In the genomic region with DNA sequence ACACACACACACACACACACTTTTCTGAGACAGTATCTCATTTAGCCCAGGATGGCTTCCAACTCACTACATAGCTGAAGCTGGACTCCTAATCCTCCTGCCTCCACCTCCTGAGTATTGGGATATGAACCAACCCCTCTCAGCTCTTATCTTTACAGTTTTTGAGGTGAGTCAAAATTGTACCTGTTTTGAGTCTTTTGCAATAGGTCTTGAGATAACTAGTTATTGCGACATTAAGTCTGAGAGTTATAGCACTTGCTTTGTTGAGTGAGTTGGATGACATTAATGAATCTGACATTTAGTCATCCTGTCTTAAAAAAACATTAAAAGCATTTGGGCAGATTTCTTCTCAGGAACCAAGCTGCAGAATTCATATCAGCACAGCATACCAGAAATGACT, we compare ENCODE assay signal across 14 mouse cellular contexts.
"Had no signal": no experiment of that assay in that cellular context is flagged by ENCODE, and none has a peak within 500 bp of the region (broad histone marks: within the 10 kb centered on the region; RNA-seq: fewer than 3 reads in every experiment).

No protein-coding gene starts in this region.

- H3K4me1 ChIP-seq: midbrain, embryonic 10.5 days; neural tube, embryonic 12.5 days had no signal

- H3K9ac ChIP-seq: liver, embryonic 12.5 days; lung, embryonic 15.5 days; neural tube, embryonic 12.5 days had no signal

- H3K4me2 ChIP-seq: liver, embryonic 12.5 days; lung, embryonic 15.5 days; neural tube, embryonic 12.5 days had no signal

- H3K27ac ChIP-seq: liver, embryonic 12.5 days; midbrain, embryonic 10.5 days; neural tube, embryonic 12.5 days had no signal

- H3K27me3 ChIP-seq: liver, embryonic 12.5 days; lung, embryonic 15.5 days; neural tube, embryonic 12.5 days had no signal

- H3K9me3 ChIP-seq: liver, embryonic 12.5 days; lung, embryonic 15.5 days; midbrain, embryonic 10.5 days; neural tube, embryonic 12.5 days had no signal

- DNase-seq: kidney, adult 11 months; kidney, adult 9 months; kidney, postnatal 10 days; layer of hippocampus, postnatal 36 days; left cerebral cortex, postnatal 4 days; lung, postnatal 36 days; midbrain, embryonic 14.5 days; retina, postnatal 1 day; thymus, adult 2 months; thymus, postnatal 25 days had no signal

- H3K4me3 ChIP-seq: liver, embryonic 12.5 days; lung, embryonic 15.5 days; midbrain, embryonic 10.5 days; neural tube, embryonic 12.5 days had no signal

- ATAC-seq: liver, embryonic 12.5 days had no signal

- H3K36me3 ChIP-seq: liver, embryonic 12.5 days; midbrain, embryonic 10.5 days; neural tube, embryonic 12.5 days had no signal
